Mouse (Mus musculus) embryonic facial prominence, embryonic 15.5 days (tissue): Measurements from ENCODE around the gene Mpnd. TPM values are rescaled to one million over a fixed set of nuclear protein-coding genes. Genes with fewer than 3 reads are reported as not detected.

Source experiments
- ATAC-seq: fragments of 200-750 bp; cut with Nextera tagmentation; 2 replicates; pipeline ENCODE4 v1.8.0; 2017; ENCODE audit warnings: low read depth, moderate TSS enrichment; ENCODE audit not compliant: insufficient number of reproducible peaks, low FRiP score, low TSS enrichment
- H3K27ac ChIP-seq: fragments of 300-500 bp; sonication (generic); replicated peaks from 2 replicates; pipeline ENCODE4 v1.5.1; 2015; ENCODE audit warnings: mild to moderate bottlenecking, inconsistent platforms
- H3K27me3 ChIP-seq: fragments of 300-500 bp; sonication (generic); 2 replicates; pipeline ENCODE4 v1.6.1; 2015; ENCODE audit warnings: inconsistent platforms
- H3K36me3 ChIP-seq: fragments of 300-500 bp; sonication (generic); 2 replicates; pipeline ENCODE4 v1.6.1; 2015; ENCODE audit warnings: mild to moderate bottlenecking, inconsistent platforms
- H3K4me1 ChIP-seq: fragments of 300-500 bp; sonication (generic); 2 replicates; pipeline ENCODE4 v1.6.1; 2015; ENCODE audit warnings: inconsistent platforms
- H3K4me2 ChIP-seq: fragments of 300-500 bp; sonication (generic); replicated peaks from 2 replicates; pipeline ENCODE4 v1.6.1; 2015; ENCODE audit warnings: mild to moderate bottlenecking, inconsistent platforms
- H3K4me3 ChIP-seq: fragments of 300-500 bp; sonication (generic); replicated peaks from 2 replicates; pipeline ENCODE4 v1.5.1; 2015; ENCODE audit warnings: mild to moderate bottlenecking, inconsistent platforms
- H3K9ac ChIP-seq: fragments of 300-500 bp; sonication (generic); 2 replicates; pipeline ENCODE4 v1.6.1; 2015; ENCODE audit warnings: inconsistent platforms
- H3K9me3 ChIP-seq: fragments of 300-500 bp; sonication (generic); replicated peaks from 2 replicates; pipeline ENCODE4 v1.6.1; 2016; ENCODE audit warnings: inconsistent platforms
- WGBS: fragments of 180-500 bp; shearing (Covaris S2); methylation state at CpG from one replicate; pipeline ENCODE4 v1.1.7; 2015; 5-methylcytosine and 5-hydroxymethylcytosine counted together
- polyA plus RNA-seq: library from polyadenylated mRNA; unstranded; fragments of >200 nt; fragmentation: Nextera tagmentation; extraction: Ambion mirVana; gene quantifications from 2 replicates; pipeline ENCODE4 v1.2.1, GENCODE M21; 2015

The Mpnd gene
- polyA plus RNA-seq, 1 experiment from 2014 or later, result 97.2 TPM

DNA sequence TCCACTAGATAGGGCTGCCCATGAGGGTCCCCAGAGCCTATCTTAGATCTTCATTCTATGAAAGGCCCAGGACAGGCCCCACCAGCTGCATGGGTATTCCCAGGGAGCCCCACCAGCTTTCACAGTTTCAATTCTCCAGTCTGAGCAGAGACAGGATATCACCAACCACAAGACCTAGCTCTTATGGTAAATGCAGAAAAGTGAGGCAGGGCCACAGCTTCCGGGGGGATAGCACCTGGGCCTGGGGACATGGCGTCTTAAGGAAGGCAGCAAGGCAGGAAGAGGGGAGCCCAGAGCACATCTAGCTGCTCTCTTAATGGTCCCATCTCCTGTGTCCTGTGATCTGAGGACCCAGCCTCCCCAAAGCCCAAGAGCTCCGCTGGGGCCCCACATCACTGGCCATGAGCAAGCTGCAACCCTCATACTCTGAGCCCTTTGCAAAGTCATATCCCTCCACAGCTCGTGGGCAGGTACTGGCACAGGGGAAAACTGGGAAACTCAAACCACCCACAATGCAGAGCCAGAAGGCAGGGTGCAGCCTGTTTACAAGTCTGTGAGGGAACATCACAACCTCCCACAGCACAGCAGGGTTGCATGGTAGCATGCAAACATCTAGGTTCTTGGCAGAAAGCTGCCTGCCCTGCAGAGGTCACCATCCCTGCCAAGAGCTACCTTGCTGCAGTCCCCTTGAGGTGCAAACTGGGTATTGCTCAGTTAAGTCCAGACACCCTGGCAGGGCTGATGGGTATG is 15.8 kb downstream of the Mpnd start:
- peaks cover 47% of the 10 kb centered on the region for H3K36me3 ChIP-seq

DNA sequence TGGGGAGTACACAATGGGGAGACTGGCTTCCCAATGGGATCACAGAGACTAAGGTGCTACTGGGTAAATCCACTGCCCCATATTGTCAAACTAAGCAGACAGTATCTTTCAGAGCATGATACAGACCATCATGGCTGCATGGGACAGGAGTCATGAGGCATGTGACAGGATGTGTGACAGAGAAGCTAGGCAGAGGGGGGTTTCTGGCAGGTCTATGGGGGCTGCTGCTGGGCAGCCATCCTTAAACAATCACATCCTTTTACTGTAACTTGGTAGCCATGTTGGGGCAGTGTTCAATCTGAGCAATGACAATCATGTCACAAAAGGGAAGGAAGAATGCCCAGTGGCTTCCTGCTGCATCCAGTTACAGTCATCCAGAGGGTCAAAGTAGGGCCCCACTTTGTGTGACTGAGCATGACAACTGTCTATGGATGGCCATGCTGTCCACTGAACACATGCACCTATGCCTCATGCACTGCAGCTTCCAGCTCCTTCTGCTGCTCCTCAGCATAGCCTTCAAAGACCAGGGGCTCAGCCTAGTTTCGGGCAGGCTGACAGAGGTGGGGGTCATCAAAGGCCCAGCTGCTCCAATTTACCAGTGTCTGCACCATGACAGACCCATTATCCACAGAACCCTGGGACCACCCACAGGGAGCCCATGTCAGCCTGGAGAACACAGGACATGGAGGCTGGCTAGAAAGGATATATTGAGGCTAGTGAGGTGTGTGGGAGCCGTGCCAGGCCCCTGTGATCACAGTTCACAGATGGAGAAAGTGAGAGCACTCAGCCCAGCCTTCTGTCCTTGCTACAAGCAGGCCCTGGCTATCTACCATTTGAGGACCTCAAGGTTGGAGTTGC is 16.8 kb downstream of the Mpnd start:
- WGBS, result 60% methylated on average over 2 of the region's 2 CpGs

More for the DNA sequence above, 15.8 kb downstream of the Mpnd start:
- ATAC-seq, result no peak
- Histone ChIP-seq H3K27me3 (no peaks in the 10 kb centered on the region), H3K4me1 (peaks cover 26% of the 10 kb centered on the region), H3K9ac (no peak overlapping the region), H3K9me3 (no peaks in the 10 kb centered on the region), H3K27ac (no peak overlapping the region), H3K4me3 (no peak overlapping the region), H3K4me2 (no peak overlapping the region)
- 70% methylated on average over 4 of the region's 4 CpGs for WGBS

DNA sequence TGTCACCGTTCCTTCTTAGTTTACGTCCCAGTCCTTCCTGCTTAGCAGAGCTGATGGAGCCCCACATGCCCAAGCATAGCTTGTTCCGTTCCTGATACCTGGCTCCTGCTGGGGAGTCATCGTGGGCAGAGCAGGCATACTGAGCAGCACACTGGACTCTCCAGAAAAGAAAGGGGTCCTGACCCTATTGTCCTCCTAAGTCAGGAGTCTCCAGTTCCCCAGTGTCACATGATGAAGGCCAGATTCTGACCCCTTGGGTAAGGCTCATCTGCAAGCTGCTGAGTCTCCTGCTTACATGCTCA is 17.4 kb downstream of the Mpnd start:
- Histone ChIP-seq H3K9ac (no peak overlapping the region), H3K27me3 (no peaks in the 10 kb centered on the region), H3K4me1 (peaks cover 31% of the 10 kb centered on the region), H3K36me3 (peaks cover 31% of the 10 kb centered on the region), H3K4me3 (no peak overlapping the region), H3K27ac (no peak overlapping the region), H3K9me3 (no peaks in the 10 kb centered on the region), H3K4me2 (no peak overlapping the region)
- ATAC-seq, result no peak
- 83% methylated on average over 4 of the region's 4 CpGs for WGBS

More for the DNA sequence above, 16.8 kb downstream of the Mpnd start:
- peaks cover 26% of the 10 kb centered on the region for H3K4me1 ChIP-seq
- no peak for ATAC-seq
- no peaks in the 10 kb centered on the region for H3K27me3 ChIP-seq
- 0 out of 2 replicates have a peak overlapping the region, but pooled peaks have one; percentile 7 for H3K27ac ChIP-seq
- H3K9me3 ChIP-seq, result no peaks in the 10 kb centered on the region
- H3K4me2 ChIP-seq, result no peak overlapping the region
- no peak overlapping the region for H3K4me3 ChIP-seq
- no peak overlapping the region for H3K9ac ChIP-seq
- peaks cover 37% of the 10 kb centered on the region for H3K36me3 ChIP-seq

DNA sequence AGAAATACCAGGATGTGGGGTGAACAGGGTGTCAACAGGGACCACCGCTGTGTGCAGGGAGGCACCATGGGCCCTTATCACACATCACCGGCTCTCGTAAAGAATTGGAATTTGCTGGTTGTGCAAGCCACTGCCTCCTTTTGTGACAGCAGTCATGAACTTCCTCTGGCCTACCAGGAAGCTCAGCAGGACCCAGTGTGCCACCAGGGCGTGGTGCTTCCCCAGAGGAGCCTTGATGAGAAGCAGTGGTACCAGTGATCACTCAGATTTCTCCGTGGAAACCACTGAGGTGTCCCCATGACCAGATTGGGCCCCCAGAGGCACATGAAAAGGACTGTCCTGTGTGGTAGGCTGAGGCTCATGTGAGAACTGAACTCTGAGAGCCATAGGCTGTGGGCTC is 17.9 kb downstream of the Mpnd start:
- Histone ChIP-seq H3K36me3 (peaks cover 29% of the 10 kb centered on the region), H3K27me3 (no peaks in the 10 kb centered on the region), H3K4me3 (no peak overlapping the region), H3K4me2 (no peak overlapping the region), H3K27ac (0 out of 2 replicates have a peak overlapping the region, but pooled peaks have one; percentile 8), H3K9ac (no peak overlapping the region), H3K4me1 (peaks cover 33% of the 10 kb centered on the region), H3K9me3 (no peaks in the 10 kb centered on the region)
- WGBS, result 72% methylated on average over 5 of the region's 5 CpGs
- ATAC-seq, result no peak

DNA sequence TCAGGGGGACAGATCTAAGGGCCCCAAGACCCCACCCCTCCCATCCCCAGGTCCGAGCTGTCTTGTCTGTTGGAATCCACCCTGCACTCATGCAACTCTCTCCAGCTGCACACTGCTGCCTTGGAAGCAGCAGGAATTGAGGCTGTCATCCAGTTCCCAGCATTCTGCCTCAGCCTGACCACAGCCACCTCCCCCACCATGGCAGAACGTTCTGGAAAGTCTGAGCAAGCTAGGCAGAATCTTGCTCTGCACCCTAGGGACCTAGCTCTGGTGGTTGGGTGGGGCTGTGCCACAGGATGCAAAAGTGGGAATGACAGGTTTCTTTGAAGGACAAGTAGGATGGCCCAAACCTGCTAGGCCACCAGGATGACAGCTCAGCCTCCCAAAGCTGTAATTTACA is 19.0 kb downstream of the Mpnd start:
- Histone ChIP-seq H3K36me3 (peaks cover 23% of the 10 kb centered on the region), H3K9me3 (no peaks in the 10 kb centered on the region), H3K4me2 (no peak overlapping the region), H3K4me1 (peaks cover 35% of the 10 kb centered on the region), H3K4me3 (no peak overlapping the region), H3K9ac (no peak overlapping the region), H3K27ac (0 out of 2 replicates have a peak overlapping the region, but pooled peaks have one; percentile 11), H3K27me3 (no peaks in the 10 kb centered on the region)
- no peak for ATAC-seq
- WGBS, result 48% methylated on average over 2 of the region's 2 CpGs

DNA sequence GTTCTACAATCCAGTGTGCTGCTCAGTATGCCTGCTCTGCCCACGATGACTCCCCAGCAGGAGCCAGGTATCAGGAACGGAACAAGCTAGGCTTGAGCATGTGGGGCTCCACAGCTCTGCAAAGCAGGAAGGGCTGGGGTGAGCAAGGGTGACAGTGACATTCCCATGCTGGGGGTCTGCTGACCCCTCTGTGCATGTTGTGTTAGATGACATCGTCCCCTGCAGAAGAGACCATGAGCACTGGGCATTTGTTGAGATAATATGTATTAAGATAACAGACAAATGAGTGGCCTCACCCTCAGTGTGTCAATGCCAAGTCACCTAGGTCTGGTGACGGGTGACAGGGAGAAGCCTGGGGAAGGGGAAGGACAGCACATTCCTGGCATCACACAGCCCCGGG is 19.4 kb downstream of the Mpnd start:
- ATAC-seq, result no peak
- H3K4me2 ChIP-seq, result no peak overlapping the region
- H3K4me1 ChIP-seq, result peaks cover 35% of the 10 kb centered on the region
- WGBS, result 77% methylated on average over 5 of the region's 5 CpGs
- no peaks in the 10 kb centered on the region for H3K9me3 ChIP-seq
- peaks cover 23% of the 10 kb centered on the region for H3K36me3 ChIP-seq
- 0 out of 2 replicates have a peak overlapping the region, but pooled peaks have one; percentile 11 for H3K27ac ChIP-seq
- H3K27me3 ChIP-seq, result no peaks in the 10 kb centered on the region
- H3K4me3 ChIP-seq, result no peak overlapping the region
- no peak overlapping the region for H3K9ac ChIP-seq

DNA sequence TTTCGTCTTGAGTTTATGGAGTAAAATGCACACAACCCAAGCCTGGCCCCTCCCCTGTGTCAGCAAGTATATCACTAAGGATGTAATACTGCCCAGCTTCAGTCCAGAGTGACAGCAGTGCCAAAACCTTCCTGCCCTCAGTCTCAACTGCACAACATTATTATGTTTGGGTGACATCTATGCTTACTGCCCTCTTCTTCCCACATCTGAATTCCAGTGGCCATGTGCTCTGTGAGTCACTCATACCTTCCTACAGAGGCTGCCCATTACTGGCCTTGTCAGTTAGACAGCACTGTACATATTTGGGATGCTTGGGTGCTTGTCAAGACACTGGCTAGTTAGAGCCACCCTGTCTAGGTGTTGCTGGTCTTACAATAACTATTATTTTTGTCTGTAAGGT is 20.8 kb downstream of the Mpnd start:
- Histone ChIP-seq H3K4me2 (no peak overlapping the region), H3K9ac (no peak overlapping the region), H3K36me3 (peaks cover 28% of the 10 kb centered on the region), H3K27me3 (no peaks in the 10 kb centered on the region), H3K9me3 (no peaks in the 10 kb centered on the region), H3K4me1 (peaks cover 42% of the 10 kb centered on the region), H3K4me3 (no peak overlapping the region), H3K27ac (no peak overlapping the region)
- 73% methylated on average over 1 of the region's 1 CpGs for WGBS
- ATAC-seq, result no peak

DNA sequence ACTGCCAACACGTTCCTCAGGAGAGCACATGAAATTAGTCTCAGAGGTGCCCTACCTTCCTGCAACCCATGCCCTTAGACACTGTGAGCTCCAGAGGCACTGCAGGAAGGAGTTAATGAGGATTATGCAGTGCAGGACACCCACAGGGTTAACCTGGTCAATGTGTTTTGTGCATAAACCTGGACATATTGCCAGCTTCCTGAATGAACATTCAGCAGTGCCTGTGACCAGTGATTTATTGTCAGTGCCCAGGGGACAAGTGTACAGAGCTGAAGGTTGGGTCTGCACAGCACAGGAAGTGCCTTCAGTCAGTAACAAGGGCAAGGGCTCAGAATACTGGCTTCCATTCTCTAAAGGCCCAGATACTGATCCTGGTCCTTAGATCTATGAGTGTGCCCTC is 21.4 kb downstream of the Mpnd start:
- 62% methylated on average over 1 of the region's 1 CpGs for WGBS
- Histone ChIP-seq H3K27ac (no peak overlapping the region), H3K9me3 (no peaks in the 10 kb centered on the region), H3K9ac (no peak overlapping the region), H3K27me3 (no peaks in the 10 kb centered on the region), H3K36me3 (peaks cover 31% of the 10 kb centered on the region), H3K4me2 (no peak overlapping the region), H3K4me1 (peaks cover 45% of the 10 kb centered on the region), H3K4me3 (no peak overlapping the region)
- no peak for ATAC-seq

DNA sequence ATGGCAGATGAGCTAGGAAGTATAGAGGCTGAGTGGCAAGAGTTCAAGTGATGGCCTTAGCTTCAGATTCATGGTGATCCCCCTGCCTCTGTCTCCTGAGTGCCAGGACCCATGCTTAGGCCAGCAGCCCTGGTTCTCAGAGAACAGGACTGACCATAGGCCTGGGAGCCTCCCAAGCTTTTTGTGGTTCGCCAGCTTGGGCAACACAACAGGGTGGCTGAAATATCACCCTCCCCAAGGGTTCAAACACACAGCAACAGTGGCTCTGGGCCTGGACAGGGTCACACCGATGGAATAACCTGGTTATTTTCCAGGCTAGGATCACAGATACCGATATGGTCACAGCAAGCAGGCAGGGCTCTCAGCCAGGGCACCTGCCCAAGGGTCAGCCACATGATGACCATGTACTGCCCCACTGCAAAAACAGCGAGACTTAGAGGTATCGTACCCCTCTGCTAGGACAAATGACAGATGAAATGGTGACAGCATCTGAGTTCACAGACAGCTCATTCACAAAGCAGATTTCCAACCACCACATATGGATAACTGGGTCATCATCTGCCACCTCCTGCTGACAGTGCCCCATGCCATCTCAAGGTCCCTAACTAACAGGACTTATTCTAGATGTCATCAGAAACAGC is 22.4 kb downstream of the Mpnd start:
- H3K27me3 ChIP-seq, result no peaks in the 10 kb centered on the region
- H3K27ac ChIP-seq, result no peak overlapping the region
- H3K4me3 ChIP-seq, result no peak overlapping the region
- H3K9ac ChIP-seq, result no peak overlapping the region
- WGBS, result 90% methylated on average over 5 of the region's 5 CpGs
- peaks cover 27% of the 10 kb centered on the region for H3K36me3 ChIP-seq
- H3K9me3 ChIP-seq, result no peaks in the 10 kb centered on the region
- peaks cover 49% of the 10 kb centered on the region for H3K4me1 ChIP-seq
- ATAC-seq, result no peak
- no peak overlapping the region for H3K4me2 ChIP-seq

DNA sequence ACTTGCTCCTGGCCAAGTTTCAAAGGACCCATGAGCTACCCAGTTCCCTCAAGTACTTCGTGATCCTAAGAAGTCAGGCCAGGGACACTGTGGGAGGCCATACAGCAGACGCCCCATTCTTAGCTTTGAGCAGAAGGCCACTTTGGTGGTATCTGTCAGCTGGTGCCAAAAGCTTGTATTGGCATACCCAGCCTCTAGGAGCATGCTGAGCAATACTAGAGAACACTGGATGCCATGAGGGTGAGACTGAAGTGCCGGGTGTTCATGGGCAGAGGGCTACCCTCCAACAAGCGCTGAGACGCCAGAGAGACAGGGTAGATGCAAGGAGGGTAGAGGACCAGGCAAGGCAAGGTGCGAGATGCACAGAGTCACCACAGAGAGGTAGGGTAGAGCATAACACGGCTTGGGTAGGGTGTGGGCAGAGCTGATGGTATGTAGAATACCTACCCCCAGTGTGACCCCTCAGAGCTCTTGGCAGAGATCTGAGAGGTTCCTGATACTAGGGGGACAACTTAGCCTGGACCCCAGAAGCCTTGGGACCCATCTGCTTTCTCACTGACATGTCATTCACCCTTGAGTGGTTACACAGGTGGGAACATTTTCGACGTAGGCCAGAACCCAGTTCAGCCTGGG is 24.8 kb downstream of the Mpnd start:
- Histone ChIP-seq H3K27me3 (no peaks in the 10 kb centered on the region), H3K9me3 (no peaks in the 10 kb centered on the region), H3K4me3 (no peak overlapping the region), H3K27ac (no peak overlapping the region), H3K4me2 (no peak overlapping the region), H3K9ac (no peak overlapping the region), H3K4me1 (peaks cover 54% of the 10 kb centered on the region), H3K36me3 (peaks cover 46% of the 10 kb centered on the region)
- no peak for ATAC-seq
- 85% methylated on average over 9 of the region's 9 CpGs for WGBS

DNA sequence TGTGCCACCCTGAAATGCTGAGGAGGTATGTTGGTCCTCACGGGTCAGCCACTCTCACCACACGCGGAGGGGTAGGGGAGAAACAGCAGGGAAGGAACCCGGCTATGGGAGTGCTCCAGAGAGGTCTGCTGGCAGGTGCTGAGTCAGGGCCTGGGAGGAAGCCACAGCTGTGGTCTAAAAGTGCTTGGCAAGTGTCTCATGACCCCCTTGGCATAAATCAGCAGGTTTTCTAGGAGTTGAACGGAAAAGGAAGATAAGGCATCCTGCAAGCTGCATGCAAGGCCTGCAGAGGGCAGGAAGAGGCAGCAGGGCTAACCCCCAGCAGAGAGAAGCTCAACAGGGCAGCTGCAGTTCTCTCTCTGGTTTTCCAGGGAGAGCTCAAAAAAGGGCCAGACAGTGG is 25.4 kb downstream of the Mpnd start:
- H3K4me2 ChIP-seq, result no peak overlapping the region
- peaks cover 56% of the 10 kb centered on the region for H3K4me1 ChIP-seq
- no peak overlapping the region for H3K9ac ChIP-seq
- H3K4me3 ChIP-seq, result no peak overlapping the region
- WGBS, result 69% methylated on average over 5 of the region's 5 CpGs
- H3K27me3 ChIP-seq, result no peaks in the 10 kb centered on the region
- no peak overlapping the region for H3K27ac ChIP-seq
- H3K9me3 ChIP-seq, result no peaks in the 10 kb centered on the region
- peaks cover 46% of the 10 kb centered on the region for H3K36me3 ChIP-seq
- ATAC-seq, result no peak
